Mouse (Mus musculus) cerebellum, postnatal 14 days (tissue): ENCODE measurements around the gene Gm8050.
"Not testable (repeated sequence)": the region's sequence is repeated elsewhere in the genome, so short reads cannot be mapped to it uniquely, and the experiment has no call there.

ENCODE experiments used
- DNase-seq, 2 experiments: peaks; one replicate each; pipeline ENCODE4 v3.0.0; 2021; ENCODE audit warnings: mixed read lengths in 2 of 2

Gene Gm8050

DNA sequence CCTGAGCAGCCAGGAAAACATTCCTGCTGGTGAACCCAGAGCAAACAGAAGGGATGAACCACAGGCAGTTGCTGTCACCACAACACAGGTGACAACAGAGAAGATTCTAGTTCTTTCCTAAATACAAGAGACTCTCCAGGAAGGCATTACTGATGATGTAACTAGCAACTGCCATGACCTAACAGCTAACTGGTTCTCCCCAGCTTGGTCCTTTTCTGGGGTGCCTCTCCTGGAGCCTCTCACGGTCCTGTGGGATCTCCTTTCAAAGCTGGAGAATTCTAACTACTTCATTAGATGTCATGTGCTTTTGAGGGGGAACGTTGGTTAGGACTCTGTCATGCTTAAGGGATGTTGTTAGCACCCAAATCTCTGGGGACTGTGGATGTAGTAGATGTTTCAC, at the start of gene Gm8050:
Gm8050 (minus strand) TSS at position 101 of the 400 bp plus-strand sequence.
- DNase-seq: not testable (repeated sequence)

GRCm38 (mm10) chr14:6757231-6757536, 37.1 kb upstream of the Gm8050 start:
- DNase-seq: peak; percentile 1 to 7

DNA sequence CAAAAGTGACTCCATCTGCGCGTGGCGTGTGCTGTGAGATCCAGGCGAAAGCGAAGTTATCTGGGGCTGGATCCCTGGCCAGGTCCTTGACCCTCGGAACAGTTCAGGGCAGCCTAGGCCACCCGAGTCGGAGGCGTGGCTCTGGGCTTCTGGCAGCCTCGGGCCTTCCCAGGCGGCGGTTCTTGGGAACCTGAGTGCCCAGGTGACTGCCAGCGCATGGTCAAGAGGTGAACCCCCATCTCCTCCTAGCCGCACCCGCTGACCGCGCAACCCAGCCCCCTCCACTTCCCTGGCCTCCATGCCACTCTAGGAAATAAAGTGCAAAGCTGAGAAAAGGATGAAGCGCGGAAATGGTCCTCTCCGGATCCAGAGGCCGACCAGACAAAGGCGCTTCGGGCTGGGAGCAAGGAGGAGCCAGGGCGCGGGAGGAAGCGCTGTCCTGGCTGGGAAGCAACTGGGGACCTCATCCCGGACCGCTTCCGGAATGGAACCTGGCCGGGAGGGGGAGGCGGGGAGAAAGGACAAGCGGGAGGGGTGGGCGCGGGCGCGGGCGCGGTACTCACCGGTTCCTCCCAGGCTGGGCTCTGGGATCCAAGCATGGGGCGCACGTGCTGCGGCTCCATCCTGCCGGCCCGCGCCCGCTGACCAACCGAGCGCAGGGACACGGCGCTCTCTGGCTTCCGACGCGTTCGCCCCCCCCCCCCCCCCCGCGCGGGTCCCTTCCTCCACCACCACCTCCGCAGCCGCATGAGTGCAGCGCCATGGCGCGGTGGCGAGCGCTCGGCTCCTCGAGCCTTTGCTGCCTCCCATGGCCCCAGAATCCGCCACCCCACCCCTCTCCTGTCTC, 36.6 kb upstream of the Gm8050 start:
- peak; percentile 26 to 29 for DNase-seq

DNA sequence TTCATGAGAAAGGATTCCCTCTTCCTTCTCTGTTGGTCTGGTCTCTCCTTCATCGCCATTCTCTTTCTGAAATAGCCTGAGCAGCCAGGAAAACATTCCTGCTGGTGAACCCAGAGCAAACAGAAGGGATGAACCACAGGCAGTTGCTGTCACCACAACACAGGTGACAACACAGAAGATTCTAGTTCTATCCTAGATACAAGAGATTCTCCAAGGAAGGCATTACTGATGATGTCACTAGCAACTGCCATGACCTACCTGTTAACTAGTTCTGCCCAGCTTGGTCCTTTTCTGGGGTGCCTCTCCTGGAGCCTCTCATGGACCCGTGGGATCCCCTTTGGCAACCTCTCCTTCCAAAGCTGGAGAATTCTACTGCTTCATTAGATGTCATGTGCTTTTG, 22.2 kb upstream of the Gm8050 start, which contains the start of gene Gm3636:
Gm3636 (minus strand) TSS at position 101 of the 400 bp plus-strand sequence.
- DNase-seq: not testable (repeated sequence)

GRCm38 (mm10) chr14:6684070-6684469, 36.0 kb downstream of the Gm8050 start, which contains the start of gene Gm10251:
Gene Gm10251 (minus strand): TSS chr14:6684170.
- not testable (repeated sequence) for DNase-seq
